In the genomic region with DNA sequence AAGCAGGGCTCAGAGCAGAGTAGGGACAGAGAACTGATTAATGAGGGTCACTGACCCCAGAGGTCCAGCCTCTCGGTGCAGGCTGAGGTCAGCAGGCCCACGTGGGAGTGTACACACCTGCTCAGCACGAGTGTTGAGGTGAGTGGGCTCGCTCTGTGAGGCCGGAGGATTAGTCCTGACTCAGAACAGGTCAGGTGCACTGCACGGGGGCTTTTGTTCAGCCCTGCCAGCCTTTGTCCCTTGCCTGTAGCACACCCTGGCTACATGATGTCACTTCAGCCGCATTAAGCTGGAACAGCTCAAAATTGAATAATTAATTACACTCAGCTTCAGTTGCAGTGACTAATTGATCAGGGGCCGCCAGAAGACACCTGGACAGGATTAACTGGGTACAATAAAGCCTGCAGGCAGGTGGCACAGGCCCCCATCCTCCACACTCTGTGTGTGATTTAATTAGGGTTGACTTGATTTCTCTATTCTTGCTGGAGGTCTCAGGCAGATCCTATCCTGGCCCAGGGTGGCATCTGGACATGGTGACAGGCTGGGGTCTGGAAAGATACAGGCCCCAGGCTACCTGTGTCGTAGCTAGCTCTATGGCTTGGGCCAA, we compare ENCODE assay signal across 11 mouse cellular contexts. TPM values are rescaled to one million over a fixed set of nuclear protein-coding genes. Genes with fewer than 3 reads are reported as not detected.
DNase-seq lines count a peak whose midpoint lies in the region; ATAC-seq lines count a peak whose summit lies in the region.
"Had no signal": no experiment of that assay in that cellular context is flagged by ENCODE, and none has a peak within 500 bp of the region (broad histone marks: within the 10 kb centered on the region; RNA-seq: fewer than 3 reads in every experiment).

No protein-coding gene starts in this region.

- no peaks in the 10 kb centered on the region; the same call in 1 of the 2 replicates for H3K27me3 ChIP-seq in lung, embryonic 15.5 days
- H3K27me3 ChIP-seq in forebrain, embryonic 16.5 days (replicated peaks; ENCODE audit: control insufficient read depth, insufficient read depth, low read length) = peaks cover 6% of the 10 kb centered on the region
- no peaks in the 10 kb centered on the region for H3K27me3 ChIP-seq in liver, embryonic 12.5 days (replicated peaks)
- H3K27me3 ChIP-seq in stomach, embryonic 15.5 days (replicated peaks) = no peaks in the 10 kb centered on the region

- intact Hi-C loops in gastrocnemius, postnatal 14 days (cut with DNase I; ENCODE audit: low total_unique reads) = no loop called here

- H3K9me3 ChIP-seq in lung, embryonic 15.5 days = no peaks in the 10 kb centered on the region
- H3K9me3 ChIP-seq in forebrain, embryonic 16.5 days (ENCODE audit: control insufficient read depth, low read length) = no peaks in the 10 kb centered on the region
- H3K9me3 ChIP-seq in liver, embryonic 12.5 days (replicated peaks) = no peaks in the 10 kb centered on the region
- H3K9me3 ChIP-seq in stomach, embryonic 15.5 days = no peaks in the 10 kb centered on the region

- 0 out of 2 replicates have a peak overlapping the region, but pooled peaks have one; percentile 18 for H3K27ac ChIP-seq in lung, embryonic 15.5 days
- no peak overlapping the region for H3K27ac ChIP-seq in forebrain, embryonic 16.5 days (ENCODE audit: low read length)
- H3K27ac ChIP-seq in liver, embryonic 12.5 days = peak overlapping the region; percentile 59
- H3K27ac ChIP-seq in stomach, embryonic 15.5 days = peak overlapping the region; percentile 62
- H3K27ac ChIP-seq: left cerebral cortex, adult 2 months had no signal

- H3K9ac ChIP-seq in lung, embryonic 15.5 days = no peak overlapping the region
- no peak overlapping the region for H3K9ac ChIP-seq in forebrain, embryonic 16.5 days (replicated peaks; ENCODE audit: low read depth, low read length)
- H3K9ac ChIP-seq in liver, embryonic 12.5 days = no peak overlapping the region
- H3K9ac ChIP-seq in stomach, embryonic 15.5 days = no peak overlapping the region

- no peaks in the 10 kb centered on the region for H3K36me3 ChIP-seq in lung, embryonic 15.5 days
- H3K36me3 ChIP-seq in forebrain, embryonic 16.5 days (ENCODE audit: control insufficient read depth, insufficient read depth) = no peaks in the 10 kb centered on the region
- no peaks in the 10 kb centered on the region for H3K36me3 ChIP-seq in liver, embryonic 12.5 days
- no peaks in the 10 kb centered on the region for H3K36me3 ChIP-seq in stomach, embryonic 15.5 days

- no peak for ATAC-seq in lung, embryonic 15.5 days (ENCODE audit: borderline replicate concordance, extremely low read depth, low FRiP score, low TSS enrichment)
- peak; percentile 43; the same call in 1 of the 2 replicates for ATAC-seq in forebrain, embryonic 16.5 days
- ATAC-seq in liver, embryonic 12.5 days = no peak
- no peak for ATAC-seq in stomach, embryonic 15.5 days (ENCODE audit: insufficient read depth, low FRiP score, low read depth)

- H3K4me2 ChIP-seq in lung, embryonic 15.5 days = no peak overlapping the region
- no peak overlapping the region for H3K4me2 ChIP-seq in forebrain, embryonic 16.5 days (ENCODE audit: low read length)
- H3K4me2 ChIP-seq in liver, embryonic 12.5 days = no peak overlapping the region
- H3K4me2 ChIP-seq in stomach, embryonic 15.5 days = peak overlapping the region; percentile 6; the same call in 1 of the 2 replicates

- peaks cover 45% of the 10 kb centered on the region for H3K4me1 ChIP-seq in lung, embryonic 15.5 days
- peaks cover 31% of the 10 kb centered on the region for H3K4me1 ChIP-seq in forebrain, embryonic 16.5 days (replicated peaks; ENCODE audit: control insufficient read depth, insufficient read depth, low read length)
- H3K4me1 ChIP-seq in liver, embryonic 12.5 days = peaks cover 59% of the 10 kb centered on the region
- peaks cover 30% of the 10 kb centered on the region for H3K4me1 ChIP-seq in stomach, embryonic 15.5 days

- no peak overlapping the region for H3K4me3 ChIP-seq in lung, embryonic 15.5 days
- H3K4me3 ChIP-seq in forebrain, embryonic 16.5 days (replicated peaks; ENCODE audit: low read length) = no peak overlapping the region
- H3K4me3 ChIP-seq in liver, embryonic 12.5 days = no peak overlapping the region
- no peak overlapping the region for H3K4me3 ChIP-seq in stomach, embryonic 15.5 days (replicated peaks)
- H3K4me3 ChIP-seq: left cerebral cortex, adult 2 months; myocyte had no signal

- WGBS in lung, embryonic 15.5 days = 53% methylated on average over 9 of the region's 9 CpGs
- 7% methylated on average over 9 of the region's 9 CpGs for WGBS in forebrain, embryonic 16.5 days
- WGBS in liver, embryonic 12.5 days (ENCODE audit: insufficient replicate concordance) = 50% methylated on average over 9 of the region's 9 CpGs
- 42% methylated on average over 9 of the region's 9 CpGs for WGBS in stomach, embryonic 15.5 days

- DNase-seq in lung, postnatal 14 days = no peak
- DNase-seq in ovary, postnatal 14 days (ENCODE audit: low spot score) = no peak
- no peak for DNase-seq in cerebellum, adult 11 months
- DNase-seq in gastrocnemius, postnatal 14 days = no peak
- DNase-seq: heart, postnatal 36 days had no signal

RNA-seq across cellular contexts. Expression of a gene that starts 57.0 kb away (rescaled TPM):
- 525 and 559 TPM in 2 replicates for polyA plus RNA-seq in lung, embryonic 15.5 days (2015; fragmentation: Nextera tagmentation; extraction: Ambion mirVana)
- polyA plus RNA-seq in forebrain, embryonic 16.5 days (2015; fragmentation: Nextera tagmentation; extraction: Ambion mirVana) = 21.2 and 34.2 TPM in 2 replicates
- polyA plus RNA-seq in liver, embryonic 12.5 days (2016; fragmentation: Nextera tagmentation; extraction: Ambion mirVana) = 529 and 540 TPM in 2 replicates
- polyA plus RNA-seq in stomach, embryonic 15.5 days (2015; fragmentation: Nextera tagmentation; extraction: Ambion mirVana) = 487 and 492 TPM in 2 replicates
- total RNA-seq in gastrocnemius, postnatal 14 days (2021) = 100 to 1,000 TPM; 213 to 272 TPM
- polyA plus RNA-seq: myocyte had no signal

Comparison
In these comparisons a context has a peak if more than half of its experiments do, and no peak if none do; other contexts are left out.
1. RNA of a gene that starts 57.0 kb away (polyA plus RNA-seq): 525 to 559 TPM in lung, embryonic 15.5 days, 529 to 540 TPM in liver, embryonic 12.5 days and 487 to 492 TPM in stomach, embryonic 15.5 days; 21.2 to 34.2 TPM in forebrain, embryonic 16.5 days; every median in the first group is over 10 times any median in the second.